Mouse (Mus musculus) erythroblast, adult 5-6 weeks (primary cell): ENCODE results near the gene Pih1d2. TPM values are rescaled to one million over a fixed set of nuclear protein-coding genes. Genes with fewer than 3 reads are reported as not detected.
A peak's percentile ranks its signal among the peaks of the same experiment; 100 is the strongest.
"Not testable (repeated sequence)": the region's sequence is repeated elsewhere in the genome, so short reads cannot be mapped to it uniquely, and the experiment has no call there.

Experiments used
- ATAC-seq: replicated peaks from 2 replicates; pipeline ENCODE4 v1.8.0; 2016; ENCODE audit warnings: moderate number of reproducible peaks, mild to moderate bottlenecking, moderate TSS enrichment, inconsistent platforms; ENCODE audit not compliant: poor library complexity, low FRiP score, severe bottlenecking
- total RNA-seq, 2 experiments: library from RNA; stranded (forward) in 1 of 2; stranded (reverse) in 1 of 2; fragments of 150-400 nt in 1 of 2; fragments of 200-764, 138-1000 nt in 1 of 2; gene quantifications; 2 replicates each; pipeline versions ENCODE4 v1.2.3 to v1.2.4; 2015 to 2017; ENCODE audit warnings: low replicate concordance in 2 of 2

Gene Pih1d2
- total RNA-seq, 2 experiments from 2014 or later = 1.0 TPM; not detected in 1

DNA sequence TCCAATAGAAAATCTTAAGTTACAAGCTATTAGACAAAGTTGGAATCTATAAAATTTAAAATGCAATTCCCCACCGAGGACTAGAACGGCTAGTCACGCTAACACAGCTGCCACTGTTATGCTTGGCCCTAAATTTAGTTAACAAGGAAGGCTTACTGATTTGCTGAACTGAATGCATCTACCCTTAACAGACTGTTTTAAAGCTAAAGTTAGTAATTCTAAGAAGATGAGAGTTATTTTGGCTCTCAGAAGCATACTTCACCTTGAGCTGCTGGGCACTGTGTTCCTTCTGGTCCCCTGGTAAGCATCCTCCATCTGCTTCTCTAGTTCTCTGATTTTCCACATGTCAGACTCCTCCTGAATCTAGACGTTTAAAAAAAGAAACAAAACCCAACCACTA is 5.0 kb upstream of the Pih1d2 start:
- ATAC-seq = no peak

DNA sequence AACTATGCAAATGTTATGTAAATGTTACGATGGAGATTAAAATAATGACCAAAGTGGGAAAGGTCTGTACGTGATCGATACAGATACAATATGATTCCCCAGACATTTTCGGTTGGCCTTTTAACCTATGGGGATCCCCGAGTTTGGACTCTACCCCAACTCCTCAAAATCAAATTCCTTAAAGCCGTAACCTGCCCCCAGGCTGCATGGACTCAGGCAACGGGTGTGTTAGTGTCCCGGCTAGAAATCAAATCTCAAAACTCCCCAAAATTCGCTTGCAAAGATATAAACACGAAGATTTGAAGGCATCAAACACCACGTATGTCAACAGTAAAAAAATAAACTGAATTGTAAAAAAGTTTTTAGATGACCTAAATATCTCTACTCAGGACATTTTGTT is 960 bp upstream of the Pih1d2 start:
- ATAC-seq = no peak

DNA sequence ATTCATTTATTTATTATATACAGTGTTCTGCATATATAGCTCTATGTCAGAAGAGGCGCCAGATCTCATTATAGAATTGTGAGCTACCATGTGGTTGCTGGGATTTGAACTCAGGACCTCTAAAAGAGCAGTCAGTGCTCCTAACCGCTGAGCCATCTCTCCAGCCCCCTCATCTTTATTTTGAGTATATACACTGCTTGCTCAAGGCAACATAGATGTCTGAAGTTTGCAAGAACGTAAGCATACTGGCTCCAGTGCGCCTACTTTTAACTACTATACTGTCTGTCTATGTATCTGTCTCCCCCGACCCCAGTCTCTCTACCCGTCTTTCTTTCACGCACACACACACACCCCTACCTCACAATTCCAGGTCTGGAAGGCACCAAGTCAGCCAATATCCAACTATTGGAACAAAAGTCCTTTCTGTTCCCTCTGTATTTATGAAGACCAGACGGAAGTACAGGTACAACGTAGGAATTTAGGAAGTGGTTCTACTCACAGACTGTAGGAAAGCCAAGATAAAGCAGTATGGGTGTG is 741 bp downstream of the Pih1d2 start:
- ATAC-seq = no peak

DNA sequence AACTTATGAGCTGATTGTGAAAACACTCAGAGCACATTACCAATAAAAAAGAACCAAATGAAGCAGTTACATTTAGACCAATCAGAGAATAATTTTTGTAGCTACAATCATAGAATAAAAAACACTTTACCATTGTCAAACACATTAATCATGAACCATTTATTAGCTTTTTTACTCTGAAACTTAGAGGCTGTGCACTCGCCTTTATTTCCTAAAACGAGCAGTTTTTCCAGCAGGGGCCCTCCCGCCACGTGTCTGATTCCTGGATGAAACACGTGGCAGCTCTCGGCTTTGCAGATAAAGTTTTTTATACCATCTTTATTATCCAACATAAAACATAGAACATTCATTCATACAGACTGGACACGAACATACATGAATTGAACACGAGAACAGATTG is 13.8 kb downstream of the Pih1d2 start:
- ATAC-seq = not testable (repeated sequence)

DNA sequence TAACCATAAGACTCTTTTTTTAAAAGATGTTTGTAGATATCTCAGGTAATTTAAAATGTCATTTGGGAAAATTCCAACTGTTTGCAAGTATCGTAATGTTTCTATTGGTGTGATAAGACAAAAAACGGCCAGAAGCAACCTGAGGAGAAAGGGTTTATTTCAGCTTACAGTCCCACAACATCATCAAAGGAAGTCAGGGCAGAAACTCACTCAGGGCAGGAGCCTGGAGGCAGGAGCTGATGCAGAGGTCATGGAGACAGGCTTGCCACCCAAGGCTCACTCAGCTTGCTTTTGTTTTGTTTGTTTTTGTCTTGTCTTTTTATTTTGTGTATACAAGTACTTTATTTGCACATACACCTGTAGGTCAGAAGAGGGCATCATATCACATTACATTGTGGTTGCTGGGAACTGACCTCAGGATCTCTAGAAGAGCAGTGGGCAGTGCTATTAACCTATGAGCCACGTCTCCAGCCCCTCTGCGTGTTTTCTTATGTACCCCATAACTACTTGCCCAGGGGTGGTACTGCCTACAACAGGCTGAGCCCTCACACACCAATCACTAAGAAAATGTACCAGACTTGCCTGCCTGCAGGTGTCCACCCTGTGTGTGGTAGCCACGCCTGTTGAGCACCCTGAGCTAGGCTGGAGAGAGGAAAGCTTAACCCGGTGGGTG is 15.0 kb downstream of the Pih1d2 start:
- ATAC-seq = no peak

DNA sequence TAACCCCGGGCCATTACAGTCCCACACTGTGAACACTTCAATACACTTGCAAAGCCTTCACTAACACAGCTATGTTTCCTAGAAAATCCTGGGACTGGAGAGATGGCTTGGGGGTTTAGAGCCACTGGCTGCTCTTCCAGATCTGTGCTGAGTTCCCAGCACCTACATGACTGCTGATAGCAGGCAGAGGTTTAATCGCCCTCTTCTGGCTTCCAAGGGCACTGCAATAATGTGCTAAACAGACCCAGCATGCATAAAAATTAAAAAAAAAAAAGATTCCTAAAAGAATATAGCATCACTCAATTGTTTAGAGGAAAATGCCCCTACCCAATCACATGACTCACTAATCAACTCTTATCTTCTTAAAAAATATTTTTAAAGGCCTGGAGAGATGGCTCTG is 15.9 kb downstream of the Pih1d2 start:
- ATAC-seq = peak; percentile 80

DNA sequence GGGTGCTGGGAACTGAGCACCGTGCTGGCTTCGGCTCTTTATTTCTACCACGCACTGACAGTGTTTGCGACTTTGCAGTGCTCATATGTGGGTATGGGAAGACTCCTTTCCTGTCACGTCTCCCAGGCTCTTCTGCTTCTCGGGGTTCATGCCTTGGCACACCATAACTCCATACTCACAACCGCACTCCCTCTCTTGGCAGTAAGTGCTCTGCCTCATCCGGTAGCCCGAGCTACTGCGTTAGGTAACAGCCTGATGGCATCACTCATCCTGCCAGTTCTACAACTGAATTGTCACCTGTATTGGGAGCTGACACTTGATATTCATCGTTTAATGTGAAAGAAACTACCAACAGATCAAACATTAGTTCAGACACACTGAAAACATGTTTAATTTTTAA is 17.1 kb downstream of the Pih1d2 start:
- ATAC-seq = no peak

DNA sequence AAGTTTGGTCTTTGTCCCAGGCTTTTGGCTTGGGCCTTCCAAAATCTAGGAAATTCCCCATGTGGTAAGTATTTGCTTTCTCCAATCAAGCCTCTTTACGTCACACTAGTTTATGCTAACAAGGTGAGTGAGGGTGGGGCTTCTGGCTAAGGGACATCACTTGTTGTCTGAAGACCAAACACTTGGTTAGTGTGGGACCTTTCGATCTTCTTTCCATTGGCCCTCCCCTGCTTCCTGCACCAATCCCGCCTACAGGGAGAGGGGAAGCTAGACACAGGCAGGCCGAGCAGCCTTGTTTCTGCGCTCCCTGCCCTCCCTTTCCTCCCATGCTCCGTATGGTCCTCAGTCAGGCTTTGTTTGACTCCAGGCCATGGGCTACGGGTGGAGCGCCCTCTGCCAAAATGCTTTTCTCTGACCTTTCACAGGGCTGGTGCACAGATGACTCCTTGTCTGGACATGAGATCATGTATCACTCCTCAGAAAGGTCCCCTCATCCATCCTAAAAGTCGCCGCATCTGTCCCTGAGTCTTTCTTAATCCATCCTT is 29.8 kb downstream of the Pih1d2 start:
- no peak for ATAC-seq

DNA sequence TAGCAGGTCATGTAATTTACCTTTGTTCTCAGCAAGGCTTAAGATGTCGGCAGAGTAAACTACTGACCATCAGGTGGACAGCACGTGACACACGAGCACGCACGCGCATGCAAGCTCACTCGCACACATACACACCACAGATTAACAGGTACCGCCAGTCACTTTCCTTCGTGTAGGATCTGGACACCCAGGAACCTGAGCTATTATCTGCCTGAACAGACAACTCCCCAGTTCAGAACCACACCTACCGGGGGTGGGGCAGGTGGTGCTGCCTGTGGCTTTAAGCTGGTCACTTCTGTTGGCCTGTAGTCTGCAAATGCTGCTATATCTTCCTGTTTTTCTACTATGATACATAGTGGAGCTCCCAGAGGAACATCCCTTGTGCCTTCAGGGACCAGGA is 33.4 kb downstream of the Pih1d2 start:
- peak; percentile 88 for ATAC-seq

DNA sequence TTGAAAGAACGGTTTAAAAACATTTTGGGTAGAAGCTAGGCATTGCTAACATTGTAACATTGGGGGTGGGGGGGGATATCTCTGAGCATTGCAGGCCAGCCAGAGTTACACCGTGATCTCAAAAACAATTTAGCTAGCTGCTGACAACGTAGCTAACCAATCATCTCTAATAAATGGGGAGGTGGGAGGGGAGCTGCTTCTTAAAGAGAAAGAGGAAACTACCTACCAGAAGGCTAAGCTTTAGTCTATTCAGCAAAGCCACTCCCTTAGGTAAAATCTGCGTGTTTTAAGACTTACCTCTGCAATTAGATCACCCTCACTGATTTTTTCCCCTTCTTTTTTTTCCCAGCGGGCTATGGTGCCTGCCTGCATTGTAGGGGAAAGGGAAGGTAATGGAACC is 41.3 kb downstream of the Pih1d2 start:
- no peak for ATAC-seq

DNA sequence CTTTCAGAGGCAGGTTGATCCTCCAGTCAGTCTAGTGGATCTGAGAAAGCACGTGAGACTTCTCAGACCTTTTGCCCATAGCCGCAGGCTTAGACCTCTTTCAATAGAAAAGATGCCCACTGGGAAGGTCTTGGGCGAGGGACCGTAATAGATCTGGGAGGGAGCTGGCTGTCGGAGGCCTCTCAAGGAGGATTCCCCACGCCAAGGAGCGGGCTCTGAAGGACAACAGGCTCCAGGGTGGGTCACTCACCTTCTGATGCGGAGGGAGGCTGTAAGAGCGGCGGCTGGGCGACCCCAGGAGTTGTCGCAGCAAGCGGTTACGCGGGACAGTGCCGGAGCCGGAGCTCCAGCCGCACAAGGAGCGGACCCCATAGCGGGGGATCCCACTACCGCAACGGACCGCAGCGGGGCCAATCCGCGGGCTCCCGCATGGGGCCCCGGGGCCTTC is 41.8 kb downstream of the Pih1d2 start:
- no peak; the same call in 1 of the 2 replicates for ATAC-seq

DNA sequence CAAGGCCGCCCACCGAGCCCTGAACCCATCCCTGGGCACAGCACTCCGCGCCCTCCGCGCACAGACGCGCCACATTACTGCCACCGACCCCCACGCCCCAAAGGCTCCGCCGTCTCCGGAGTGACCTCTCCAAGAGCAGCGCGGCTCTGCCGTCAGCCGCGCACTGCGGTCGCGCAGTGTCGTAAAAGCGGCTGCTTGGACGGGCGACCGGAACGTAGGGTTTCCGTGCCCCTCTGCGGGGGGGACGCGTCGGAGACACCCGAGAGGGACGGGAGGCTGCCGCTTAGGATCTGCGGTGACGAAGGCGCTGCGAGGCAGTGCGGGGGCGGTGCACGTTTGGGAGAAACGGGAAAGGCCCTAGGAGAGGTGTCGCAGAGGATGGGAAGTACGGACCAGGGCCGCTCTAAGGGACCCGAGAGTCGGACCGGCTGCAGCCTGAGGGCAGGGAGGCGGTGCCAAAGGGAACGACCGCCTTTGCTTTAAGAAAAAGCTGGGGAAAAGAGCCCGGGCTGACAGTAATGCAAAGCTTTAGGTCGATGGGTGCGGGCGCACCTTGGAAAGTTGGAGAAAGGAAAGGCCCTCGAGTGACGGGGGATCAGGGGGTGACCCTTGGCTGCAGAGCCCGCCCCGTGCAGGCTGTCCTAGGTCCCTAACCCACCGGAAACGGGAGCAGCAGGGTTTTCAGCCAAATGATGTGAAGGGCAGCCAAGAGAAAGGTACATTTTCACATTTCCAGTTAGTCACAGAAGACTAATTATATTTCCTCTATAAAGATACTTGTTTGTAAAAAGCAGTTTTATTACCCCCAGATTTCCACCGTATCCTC is 42.5 kb downstream of the Pih1d2 start, which contains the start of gene Dlat:
Gene Dlat (minus strand): TSS at position 389 of the 826 bp plus-strand sequence.
- ATAC-seq = peak; percentile 95

DNA sequence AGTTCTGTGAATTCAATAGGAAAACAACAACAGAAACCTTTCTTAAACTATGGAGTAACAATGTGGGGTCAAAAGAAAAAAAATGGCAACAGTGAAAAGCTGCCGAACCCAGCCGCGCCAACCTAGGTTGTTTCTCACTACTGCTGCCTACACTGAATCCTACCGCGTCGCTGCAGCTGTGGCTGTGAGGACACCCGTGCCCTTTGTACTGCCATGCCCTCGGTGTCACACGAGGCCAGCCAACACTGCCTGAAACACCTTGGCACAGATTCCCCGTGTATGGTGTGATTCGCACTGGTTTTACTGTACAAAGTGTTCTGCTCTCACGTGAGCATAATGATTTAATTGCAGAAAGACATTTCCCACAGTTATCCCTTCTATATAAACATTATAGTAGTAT is 43.3 kb downstream of the Pih1d2 start:
- no peak for ATAC-seq

DNA sequence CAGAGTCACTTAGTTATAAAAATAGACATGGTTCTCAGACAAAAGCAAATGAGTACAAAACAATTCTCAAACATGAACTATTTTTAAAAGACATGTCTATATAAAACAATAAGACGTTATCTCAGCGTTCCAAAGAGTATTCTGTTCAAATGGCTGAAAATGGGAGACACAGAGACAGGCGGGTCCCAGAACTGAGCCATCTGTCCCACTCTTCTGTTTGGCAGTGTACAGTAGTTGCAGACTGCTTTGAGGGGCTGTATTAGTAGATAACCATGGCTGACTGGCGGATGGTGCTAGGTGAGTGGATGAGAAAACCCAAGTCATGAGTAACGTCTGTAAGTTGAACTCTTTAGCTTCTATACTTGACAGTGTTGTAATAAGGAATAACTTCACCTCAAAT is 47.7 kb downstream of the Pih1d2 start:
- no peak for ATAC-seq

DNA sequence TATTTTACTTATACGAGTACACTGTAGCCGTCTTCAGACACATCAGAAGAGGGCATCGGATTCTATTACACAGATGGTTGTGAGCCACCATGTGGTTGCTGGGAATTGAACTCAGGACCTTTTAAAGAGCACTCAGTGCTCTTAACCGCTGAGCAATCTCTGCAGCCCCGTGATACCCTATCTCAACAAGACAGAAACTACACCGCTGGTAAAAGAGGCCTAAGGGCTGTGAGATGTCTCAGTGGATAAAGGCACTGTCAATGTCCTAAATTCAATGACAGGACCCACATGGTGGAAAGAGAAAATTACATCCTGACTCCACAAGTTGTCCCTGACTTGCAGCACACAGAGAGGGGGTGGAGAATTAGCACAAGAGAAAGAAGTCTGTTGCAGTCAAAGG is 49.3 kb downstream of the Pih1d2 start:
- ATAC-seq = no peak

DNA sequence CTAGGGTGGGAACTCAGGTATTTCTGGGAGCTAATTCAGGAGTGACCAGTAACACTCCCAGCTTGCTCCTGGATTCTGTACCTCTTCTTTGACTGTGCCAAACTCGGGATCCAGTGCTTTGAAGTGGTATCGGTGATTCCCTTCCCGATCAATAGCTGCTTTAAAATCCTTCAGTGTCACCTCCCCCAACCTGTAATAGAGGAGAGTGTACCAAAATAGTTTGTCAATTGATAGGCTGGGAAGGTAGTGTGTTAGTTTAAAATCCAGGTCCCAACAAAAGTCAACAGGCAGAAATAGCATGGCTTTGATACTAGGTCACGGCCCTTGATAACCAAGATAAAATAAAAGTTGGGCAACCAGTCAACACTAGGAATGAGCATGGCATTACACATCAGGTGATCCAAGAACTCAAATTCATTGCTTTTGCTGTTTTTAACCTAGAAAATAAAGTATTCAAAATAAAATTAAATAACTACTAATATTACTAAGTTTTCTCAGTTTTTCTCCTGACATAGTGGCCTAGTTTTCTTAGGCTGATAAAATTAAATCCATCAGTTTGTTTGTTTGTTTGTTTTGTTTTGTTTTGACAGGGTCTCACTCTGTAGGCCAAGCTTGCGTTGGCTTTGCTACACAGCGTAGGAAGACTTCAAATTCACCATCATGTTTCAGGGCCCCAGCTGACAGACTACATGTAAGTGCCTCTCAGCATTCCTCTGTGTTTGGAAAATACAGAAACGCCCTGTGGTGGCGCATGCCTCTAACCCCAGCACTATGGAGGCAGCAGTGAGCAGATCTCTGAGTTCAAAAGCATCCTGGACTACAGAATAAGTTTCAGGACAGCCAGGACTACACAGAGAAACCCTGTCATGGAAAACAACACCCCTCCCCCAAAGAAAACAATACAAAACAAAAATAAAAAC is 50.7 kb downstream of the Pih1d2 start:
- no peak for ATAC-seq

DNA sequence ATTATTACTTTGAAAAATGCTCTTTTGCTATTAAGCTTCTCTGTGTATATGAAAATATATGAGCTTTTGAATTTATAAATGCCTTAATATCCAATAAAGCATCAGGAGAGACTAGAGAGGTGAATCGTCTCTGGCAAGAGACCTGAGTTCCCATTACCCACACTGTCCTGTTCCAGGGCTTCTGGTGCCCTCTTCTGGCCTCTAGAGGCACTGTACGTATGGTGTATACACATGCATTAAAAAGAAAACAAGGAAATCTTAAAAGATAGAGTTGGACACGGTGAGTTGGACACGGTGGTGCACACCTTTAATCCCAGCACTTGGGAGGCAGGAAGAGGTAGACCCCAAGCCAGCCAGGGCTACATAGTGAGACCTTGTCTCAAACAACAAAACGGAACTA is 53.6 kb downstream of the Pih1d2 start:
- peak; percentile 80 for ATAC-seq
